Mouse (Mus musculus): ENCODE measurements at regions not wholly inside any gene's neighbourhood (a gene's known extent, or its start where the extent isn't known, plus 50 kb on each side); places are given as distances from the start of the nearest gene placed in this dataset.

DNA sequence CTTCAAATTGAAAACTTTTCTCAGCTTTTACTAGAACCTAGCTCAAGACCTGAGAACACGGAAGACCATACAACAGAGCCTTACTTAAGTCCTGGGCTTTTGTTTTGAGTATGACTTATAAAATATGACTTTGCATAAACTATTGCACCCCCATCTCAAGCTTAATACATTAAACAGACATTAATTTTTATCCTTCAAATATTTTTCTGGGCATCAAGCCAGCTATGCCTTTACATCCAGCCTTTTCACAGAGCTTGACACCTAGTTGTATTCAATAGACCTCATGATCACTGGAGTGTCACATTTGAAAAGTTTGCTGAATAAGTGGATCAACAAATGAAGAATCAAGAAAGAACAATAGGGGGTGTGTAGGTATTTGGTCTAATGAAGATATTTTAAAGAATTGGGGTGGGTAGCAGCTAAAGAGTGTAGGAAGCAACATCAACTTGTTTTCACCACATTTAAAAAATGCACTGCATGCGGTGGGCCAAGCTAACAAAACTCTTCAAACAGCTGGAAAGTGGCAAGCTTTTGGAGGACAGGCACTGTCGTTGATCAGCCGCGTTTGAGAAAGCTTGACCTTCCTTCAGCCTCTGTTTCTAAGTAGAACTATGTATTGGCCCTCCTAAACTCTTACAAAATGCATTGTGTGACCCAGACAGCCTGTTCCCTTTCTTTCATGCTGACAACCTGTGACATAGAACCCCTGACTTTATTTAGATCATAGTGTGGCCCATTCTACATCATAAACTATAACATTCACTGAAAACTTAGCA is 138.2 kb upstream of the Dio2 start:
- TF ChIP-seq CTCF (IDR thresholded peaks at IDR 0.05; ENCODE audit: low read depth) (no peak), EP300 (IDR thresholded peaks at IDR 0.05; ENCODE audit: low read depth) (no peak)
